Mouse (Mus musculus) myocyte (in vitro differentiated cells): Measurements from ENCODE around the gene Arid3b. TPM values are rescaled to one million over a fixed set of nuclear protein-coding genes. Genes with fewer than 3 reads are reported as not detected.

Experiments used
- H3K27me3 ChIP-seq: one replicate; pipeline ENCODE4 v1.6.1; 2011; ENCODE audit not compliant: control insufficient read depth, insufficient read depth, insufficient read length
- H3K36me3 ChIP-seq: one replicate; pipeline ENCODE4 v1.6.1; 2011; ENCODE audit not compliant: control insufficient read depth, insufficient read depth
- H3K4me2 ChIP-seq: one replicate; pipeline ENCODE4 v1.6.1; 2011; ENCODE audit warnings: low read depth, control low read depth
- H3K4me3 ChIP-seq: one replicate; pipeline ENCODE4 v1.5.1; 2011; ENCODE audit warnings: mild to moderate bottlenecking, control low read depth, moderate library complexity
- H3K79me2 ChIP-seq: one replicate; pipeline ENCODE4 v1.6.1; 2011; ENCODE audit not compliant: control insufficient read depth, insufficient read depth
- H3ac ChIP-seq: one replicate; pipeline ENCODE4 v1.6.1; 2011; ENCODE audit not compliant: control insufficient read depth, insufficient read length
- CEBPB ChIP-seq: IDR thresholded peaks from 2 replicates; pipeline ENCODE4 v1.6.1; 2011; ENCODE audit warnings: mild to moderate bottlenecking, moderate library complexity; ENCODE audit not compliant: poor library complexity, insufficient read depth, severe bottlenecking
- E2F4 ChIP-seq: IDR thresholded peaks from one replicate; pipeline ENCODE4 v1.6.1; 2011; ENCODE audit warnings: mild to moderate bottlenecking, control low read depth, moderate library complexity; ENCODE audit not compliant: insufficient read depth
- MAX ChIP-seq: IDR thresholded peaks from one replicate; pipeline ENCODE4 v1.6.1; 2011; ENCODE audit warnings: low read depth, mild to moderate bottlenecking, control low read depth
- MYOD1 ChIP-seq, 3 experiments: IDR thresholded peaks; one replicate each; pipeline ENCODE4 v1.6.1; 2011; ENCODE audit warnings: control low read depth in 2 of 3, low read depth in 2 of 3, mild to moderate bottlenecking in 2 of 3, moderate library complexity in 1 of 3; ENCODE audit not compliant: insufficient read length in 2 of 3, control insufficient read depth in 1 of 3
- MYOG ChIP-seq, 3 experiments: IDR thresholded peaks; one replicate each; pipeline ENCODE4 v1.6.1; 2011; ENCODE audit warnings: control low read depth in 2 of 3, low read depth in 2 of 3, mild to moderate bottlenecking in 2 of 3; ENCODE audit not compliant: insufficient read length in 2 of 3, control insufficient read depth in 1 of 3, insufficient read depth in 1 of 3
- POLR2A ChIP-seq: IDR thresholded peaks from one replicate; pipeline ENCODE4 v1.6.1; 2011; ENCODE audit warnings: low read depth, mild to moderate bottlenecking, control low read depth, moderate library complexity; ENCODE audit not compliant: insufficient read length
- POLR2AphosphoS2 ChIP-seq: IDR thresholded peaks from one replicate; pipeline ENCODE4 v1.6.1; 2011; ENCODE audit warnings: low read depth, control low read depth; ENCODE audit not compliant: insufficient read length
- REST ChIP-seq: IDR thresholded peaks from one replicate; pipeline ENCODE4 v1.6.1; 2011; ENCODE audit warnings: mild to moderate bottlenecking, control low read depth, moderate library complexity; ENCODE audit not compliant: insufficient read depth, insufficient read length
- SRF ChIP-seq: IDR thresholded peaks from one replicate; pipeline ENCODE4 v1.6.1; 2011; ENCODE audit warnings: low read depth; ENCODE audit not compliant: control insufficient read depth, insufficient read length
- TCF12 ChIP-seq: IDR thresholded peaks from one replicate; pipeline ENCODE4 v1.6.1; 2011; ENCODE audit warnings: mild to moderate bottlenecking, control low read depth; ENCODE audit not compliant: poor library complexity, insufficient read depth, severe bottlenecking
- TCF3 ChIP-seq: IDR thresholded peaks from one replicate; pipeline ENCODE4 v1.6.1; 2011; ENCODE audit warnings: low read depth, control low read depth; ENCODE audit not compliant: insufficient read length
- USF1 ChIP-seq: IDR thresholded peaks from one replicate; pipeline ENCODE4 v1.6.1; 2011; ENCODE audit warnings: low read depth, mild to moderate bottlenecking, control low read depth, moderate library complexity
- polyA plus RNA-seq: library from polyadenylated mRNA; unstranded; fragments of >200 nt; fragmentation: generic; extraction: Trizol; gene quantifications from one replicate; pipeline ENCODE4 v1.2.1, GENCODE M21; 2012; ENCODE audit warnings: missing spikeins

Gene Arid3b
- polyA plus RNA-seq, 1 experiment, result 1.5 TPM

GRCm38 (mm10) chr9:57769539-57770069 is 67.0 kb downstream of the Arid3b start:
- TF ChIP-seq POLR2AphosphoS2, result no peak
- TF ChIP-seq CEBPB, result no peak
- no peak for TF ChIP-seq POLR2A
- TF ChIP-seq USF1, result no peak
- TF ChIP-seq REST, result no peak
- no peak for TF ChIP-seq MYOD1 (IDR thresholded peaks at IDR 0.05; ENCODE audit: control insufficient read depth in 1 of 3, insufficient read length in 2 of 3, low read depth in 2 of 3)
- no peak for TF ChIP-seq MYOG (IDR thresholded peaks at IDR 0.05; ENCODE audit: control insufficient read depth in 1 of 3, insufficient read depth in 1 of 3, insufficient read length in 2 of 3, low read depth in 2 of 3)
- TF ChIP-seq E2F4, result no peak
- no peak for TF ChIP-seq TCF12
- TF ChIP-seq MAX, result no peak
- TF ChIP-seq SRF, result no peak
- TF ChIP-seq TCF3, result no peak

GRCm38 (mm10) chr9:57767231-57767630 is 69.4 kb downstream of the Arid3b start:
- Histone ChIP-seq H3K4me2 (no peak overlapping the region), H3K36me3 (no peaks in the 10 kb centered on the region), H3K27me3 (no peaks in the 10 kb centered on the region), H3ac (no peak overlapping the region), H3K4me3 (no peak overlapping the region), H3K79me2 (peaks cover 22% of the 10 kb centered on the region)
- TF ChIP-seq TCF12 (no peak), MAX (no peak), CEBPB (no peak), POLR2A (no peak)

More at GRCm38 (mm10) chr9:57769539-57770069, 67.0 kb downstream of the Arid3b start:
- no peaks in the 10 kb centered on the region for H3K79me2 ChIP-seq
- no peaks in the 10 kb centered on the region for H3K36me3 ChIP-seq
- no peak overlapping the region for H3K4me2 ChIP-seq
- no peak overlapping the region for H3ac ChIP-seq
- no peaks in the 10 kb centered on the region for H3K27me3 ChIP-seq
- no peak overlapping the region for H3K4me3 ChIP-seq

- Histone ChIP-seq H3K27me3 (no peaks in the 10 kb centered on the region), H3K79me2 (peaks cover 30% of the 10 kb centered on the region), H3ac (no peak overlapping the region), H3K4me2 (peak overlapping the region; percentile 84), H3K4me3 (peak overlapping the region; percentile 90), H3K36me3 (peaks cover under 1% of the 10 kb centered on the region)
- TF ChIP-seq E2F4 (no peak), SRF (no peak)
These were observed 70.2 kb downstream of the Arid3b start for GRCm38 (mm10) chr9:57766431-57766830.

- H3K4me2 ChIP-seq, result peak within 1 kb of the TSS; percentile 84
- peak in 1 of 3 experiments; percentile 20 for TF ChIP-seq MYOD1 (IDR thresholded peaks at IDR 0.05; ENCODE audit: control insufficient read depth in 1 of 3, insufficient read length in 2 of 3, low read depth in 2 of 3)
- TF ChIP-seq MYOG (IDR thresholded peaks at IDR 0.05; ENCODE audit: control insufficient read depth in 1 of 3, insufficient read depth in 1 of 3, insufficient read length in 2 of 3, low read depth in 2 of 3), result no peak
- no peak for TF ChIP-seq REST
- TF ChIP-seq CEBPB, result no peak
- no peak for TF ChIP-seq POLR2AphosphoS2
- TF ChIP-seq TCF12, result no peak
- peak; percentile 82 for TF ChIP-seq E2F4
- TF ChIP-seq SRF, result no peak
- TF ChIP-seq POLR2A, result peak; percentile 68
- H3K27me3 ChIP-seq, result no peaks in the 10 kb centered on the region
- H3ac ChIP-seq, result peak within 1 kb of the TSS; percentile 85
- H3K4me3 ChIP-seq, result peak within 1 kb of the TSS; percentile 90
- peaks cover 8% of the 10 kb centered on the region for H3K36me3 ChIP-seq
- peaks cover 38% of the 10 kb centered on the region for H3K79me2 ChIP-seq
These were observed 70.9 kb downstream of the Arid3b start, which contains the start of gene Clk3 for GRCm38 (mm10) chr9:57765364-57766351. TSS of gene Clk3 (minus strand) at chr9:57765860.

- Histone ChIP-seq H3K4me2 (peak overlapping the region; percentile 84), H3K36me3 (peaks cover 15% of the 10 kb centered on the region), H3ac (peak overlapping the region; percentile 85), H3K4me3 (peak overlapping the region; percentile 90), H3K27me3 (no peaks in the 10 kb centered on the region), H3K79me2 (peaks cover 40% of the 10 kb centered on the region)
- TF ChIP-seq MYOG (IDR thresholded peaks at IDR 0.05; ENCODE audit: control insufficient read depth in 1 of 3, insufficient read depth in 1 of 3, insufficient read length in 2 of 3, low read depth in 2 of 3), result peak in 1 of 3 experiments; percentile 8
- TF ChIP-seq POLR2A, result peak; percentile 81
- TF ChIP-seq TCF12, result no peak
- TF ChIP-seq POLR2AphosphoS2, result peak; percentile 92
- no peak for TF ChIP-seq REST
- TF ChIP-seq MAX, result no peak
- no peak for TF ChIP-seq USF1
- no peak for TF ChIP-seq CEBPB
These were observed 71.6 kb downstream of the Arid3b start for GRCm38 (mm10) chr9:57764974-57765363.
